Mouse (Mus musculus): ENCODE data around the gene Rnf227.

Gene Rnf227

GRCm38 (mm10) chr11:69331929-69332405, 8.3 kb upstream of the Rnf227 start:
- peak; percentile 80 for DNase-seq

- DNase-seq, result no peak
Observed at GRCm38 (mm10) chr11:69332713-69333253, 7.5 kb upstream of the Rnf227 start.

DNA sequence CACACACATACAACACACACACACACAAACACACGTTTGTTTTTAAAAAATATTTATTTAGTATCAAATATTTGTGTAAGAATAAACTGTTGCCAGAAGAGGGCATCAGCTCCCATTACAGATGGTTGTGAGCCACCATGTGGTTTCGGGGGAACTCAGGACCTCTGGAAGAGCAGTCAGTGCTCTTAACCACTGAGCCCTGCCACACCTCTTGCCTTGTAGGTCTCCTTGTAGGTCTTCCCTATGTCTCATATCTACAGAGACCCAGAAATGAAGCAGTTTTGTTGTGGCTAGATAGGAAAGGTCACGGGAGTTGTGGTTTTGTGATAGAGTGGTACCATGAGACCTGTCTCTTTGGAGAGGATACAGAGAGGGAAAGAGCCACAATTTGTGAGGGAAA, 6.3 kb upstream of the Rnf227 start:
- peak; percentile 13 for DNase-seq

- no peak for DNase-seq
Observed at GRCm38 (mm10) chr11:69334796-69335195, 5.5 kb upstream of the Rnf227 start.

GRCm38 (mm10) chr11:69346441-69346840, 6.2 kb downstream of the Rnf227 start:
- DNase-seq, result no peak

- no peak for DNase-seq
Observed at GRCm38 (mm10) chr11:69356544-69356943, 16.3 kb downstream of the Rnf227 start.

GRCm38 (mm10) chr11:69357690-69358089, 17.4 kb downstream of the Rnf227 start:
- no peak for DNase-seq

GRCm38 (mm10) chr11:69362021-69362420, 21.8 kb downstream of the Rnf227 start:
- DNase-seq, result no peak

DNA sequence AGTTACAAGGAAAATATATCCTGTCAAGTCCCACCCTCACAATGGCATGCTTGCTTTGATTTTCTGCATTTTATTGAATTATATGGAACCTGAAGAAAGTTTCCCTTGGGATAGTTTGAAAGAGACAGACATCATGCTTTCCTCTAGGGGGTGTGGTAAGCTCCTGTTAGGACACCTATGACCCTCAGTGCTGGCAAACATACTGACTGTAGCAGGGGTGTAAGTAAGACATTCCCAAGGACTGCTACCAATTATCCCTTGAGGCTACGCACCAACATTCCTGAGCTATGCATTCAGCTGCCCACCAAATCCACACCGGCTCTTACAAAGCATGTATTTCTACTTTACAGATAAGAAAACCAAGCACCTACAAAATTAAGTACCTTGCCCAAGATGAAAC, 22.2 kb downstream of the Rnf227 start:
- no peak for DNase-seq

- DNase-seq, result no peak
Observed at GRCm38 (mm10) chr11:69364376-69364775, 24.1 kb downstream of the Rnf227 start.

DNA sequence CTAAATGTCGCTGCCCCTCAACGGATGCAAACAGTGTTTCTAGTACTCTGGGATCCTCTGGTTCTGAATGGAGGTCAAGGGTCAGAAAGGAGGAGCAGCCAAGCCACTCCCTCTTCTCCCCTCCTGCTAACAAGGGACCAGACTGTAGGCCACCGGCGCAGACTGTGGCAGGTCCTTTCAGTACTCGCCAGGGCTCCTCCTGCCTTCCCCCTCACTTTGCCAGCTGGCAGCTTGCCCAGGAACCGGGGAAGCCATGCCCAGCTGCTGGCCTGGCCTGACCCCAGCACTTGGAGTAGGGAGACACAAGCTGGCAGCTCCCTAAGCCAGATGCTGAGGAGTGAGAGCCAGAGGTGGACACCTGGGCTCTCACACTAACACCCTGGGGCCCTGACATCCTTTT, 24.6 kb downstream of the Rnf227 start:
- peak; percentile 20 for DNase-seq

DNA sequence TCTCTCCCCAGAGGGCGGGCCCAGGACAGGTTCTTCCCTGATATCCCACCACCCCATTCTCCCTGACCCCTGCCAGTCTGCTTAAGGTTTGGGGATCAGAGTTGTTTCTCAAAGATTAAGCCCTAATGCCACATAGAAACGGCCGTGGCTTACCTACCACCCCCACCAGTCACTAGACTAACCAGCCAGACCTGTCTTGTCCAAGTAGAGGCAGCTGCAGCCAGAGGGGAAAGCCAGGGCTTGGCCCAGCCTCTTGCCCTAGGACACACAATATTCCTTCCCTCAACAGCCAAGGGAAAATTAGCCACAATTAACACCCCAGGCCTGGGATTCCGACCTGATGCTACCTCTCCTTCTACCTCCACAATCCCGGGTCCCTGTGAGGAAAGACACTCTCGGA, 25.5 kb downstream of the Rnf227 start:
- no peak for DNase-seq

DNA sequence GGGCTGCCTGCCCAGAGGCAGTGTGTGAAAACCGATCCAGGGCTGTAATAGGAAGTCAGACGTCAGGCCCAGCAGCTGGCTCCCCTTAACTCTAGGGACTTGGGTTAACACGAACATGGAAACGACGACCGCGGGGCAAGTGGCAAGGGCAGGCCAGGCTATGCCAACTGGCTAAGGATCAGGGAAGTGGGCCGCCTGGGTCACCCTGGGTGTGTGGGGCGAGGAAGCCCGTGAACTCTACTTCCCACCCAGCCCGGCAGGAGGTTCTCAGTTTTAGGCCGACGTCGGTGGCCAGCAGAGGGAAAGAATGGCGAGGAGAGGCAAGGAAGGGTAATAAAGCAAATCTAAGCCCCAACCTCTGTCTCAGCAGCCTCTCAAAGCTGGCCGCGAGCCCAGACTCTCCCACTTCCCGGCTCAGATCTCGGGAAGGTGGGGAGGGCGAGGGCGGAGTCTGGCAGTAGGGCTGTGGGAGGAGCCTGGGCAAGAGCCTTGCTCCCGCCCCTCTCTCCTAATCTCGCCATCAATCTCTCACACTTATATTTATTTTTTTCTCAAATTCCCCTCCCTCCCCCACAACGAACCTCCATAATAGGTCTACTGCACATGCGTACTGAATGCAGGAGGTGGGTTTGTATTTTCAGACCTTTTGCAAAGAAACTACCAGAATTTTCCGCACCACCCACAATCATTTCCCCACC, 26.0 kb downstream of the Rnf227 start:
- DNase-seq, result peak; percentile 88

DNA sequence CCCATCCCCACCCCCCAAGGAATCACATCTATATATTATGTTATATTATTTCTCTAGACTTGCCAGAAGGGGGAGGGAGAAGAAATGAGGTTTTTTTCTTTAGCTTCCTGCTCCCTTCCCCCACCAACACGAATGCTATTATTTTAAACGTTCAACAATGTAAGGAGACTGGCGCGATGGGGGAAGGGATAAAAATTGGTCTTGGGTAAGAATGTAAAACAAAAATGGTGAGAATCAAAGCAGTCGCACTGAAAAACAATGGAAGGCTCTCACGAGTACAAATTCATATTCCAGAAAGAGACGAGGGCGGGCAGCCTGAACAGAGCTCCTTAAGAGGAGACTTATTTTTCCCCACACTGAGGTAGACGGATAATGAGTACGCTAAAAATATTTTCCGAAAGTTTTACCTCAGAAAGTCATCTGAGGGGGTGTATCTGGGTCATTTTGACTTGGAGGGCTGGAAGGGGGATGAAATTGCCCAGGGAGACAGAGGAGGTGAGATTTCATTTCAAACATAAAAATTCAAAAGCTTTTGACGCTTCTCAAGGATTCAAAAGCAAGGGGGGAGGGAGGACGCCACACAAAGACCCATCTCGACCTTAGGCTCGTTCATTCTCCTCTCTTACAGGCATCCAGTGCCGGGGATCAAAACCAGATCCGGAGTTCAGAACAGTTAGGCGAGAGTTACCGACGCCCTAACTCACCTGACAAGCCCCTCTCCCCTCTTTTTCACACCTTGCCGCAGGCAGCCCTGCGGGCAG, 26.8 kb downstream of the Rnf227 start:
- peak; percentile 54 for DNase-seq

DNA sequence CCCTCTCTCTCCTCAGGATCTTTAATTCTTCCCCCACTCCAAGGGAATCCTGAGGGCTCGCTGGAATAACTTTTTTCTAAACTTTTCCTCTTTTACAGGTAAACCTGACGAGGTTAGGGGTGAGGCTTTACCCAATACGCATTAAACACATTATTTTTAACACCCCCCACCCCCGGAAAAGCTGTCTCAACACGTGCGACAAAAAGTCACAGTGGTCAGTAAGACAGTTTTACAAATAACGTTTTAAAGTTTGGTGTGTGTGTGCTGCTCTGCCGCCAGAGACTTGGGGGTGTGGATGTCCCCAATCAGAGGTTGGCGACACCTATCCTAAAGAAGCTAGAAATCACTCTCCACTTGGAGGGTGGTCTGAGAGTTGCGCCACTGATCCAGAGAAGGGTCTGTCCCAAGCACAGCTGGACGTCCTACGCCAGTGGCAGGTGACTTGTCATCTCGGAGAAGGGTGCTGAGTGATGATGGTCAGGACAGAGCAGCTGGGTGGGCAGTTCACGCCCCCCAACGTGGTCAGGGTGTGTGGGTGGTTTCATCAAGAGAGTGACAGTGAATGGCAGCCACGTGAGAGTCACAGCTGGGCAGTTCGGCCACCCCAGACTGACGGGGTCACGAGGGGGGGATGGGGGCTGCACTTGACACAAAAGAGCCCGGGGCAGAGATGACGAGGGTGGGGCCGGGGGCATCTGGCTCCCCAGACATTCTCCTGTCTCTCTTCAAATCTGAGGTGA, 27.5 kb downstream of the Rnf227 start:
- peak; percentile 44 for DNase-seq

- peak; percentile 63 for DNase-seq
Observed at GRCm38 (mm10) chr11:69368356-69369214, 28.3 kb downstream of the Rnf227 start.

DNA sequence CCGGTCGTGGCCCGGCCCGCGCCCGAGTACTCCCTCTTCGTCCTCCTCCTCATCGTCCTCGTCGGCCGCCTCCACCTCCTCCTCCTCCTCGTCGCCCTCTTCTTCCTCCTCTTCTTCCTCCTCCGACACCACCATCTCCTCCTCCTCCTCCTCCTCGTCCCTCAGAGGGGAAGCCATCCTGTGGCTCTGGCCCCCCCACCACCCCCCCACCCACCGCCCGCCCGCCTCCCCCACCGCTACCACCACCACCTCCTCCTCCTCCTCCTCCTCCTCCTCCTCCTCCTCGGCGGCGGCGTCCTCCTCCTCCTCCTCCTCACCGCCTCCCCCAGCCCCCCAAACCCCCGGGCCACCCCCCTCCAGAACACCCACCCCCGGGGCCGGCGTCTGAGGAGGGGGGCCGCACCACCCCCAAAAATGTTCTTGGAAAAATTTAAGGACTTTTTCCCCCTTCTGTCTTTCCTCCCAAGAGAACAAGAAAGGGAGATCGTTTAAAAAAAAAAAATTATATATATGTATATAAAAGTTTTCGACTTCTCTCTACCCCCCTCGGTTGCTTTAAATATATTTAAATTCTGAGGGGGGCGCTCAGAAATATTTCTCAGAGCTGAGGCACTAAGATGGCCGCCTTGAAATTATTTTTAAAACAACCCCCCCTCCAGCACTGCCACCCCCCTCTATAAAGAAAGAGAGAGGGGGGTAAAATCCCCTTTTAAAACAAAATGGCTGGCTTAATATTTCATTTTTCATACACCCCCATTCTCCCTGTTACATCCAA, 29.1 kb downstream of the Rnf227 start, which contains the start of gene Chd3:
Gene Chd3 (minus strand): TSS at position 192 of the 775 bp plus-strand sequence.
- no peak for DNase-seq

DNA sequence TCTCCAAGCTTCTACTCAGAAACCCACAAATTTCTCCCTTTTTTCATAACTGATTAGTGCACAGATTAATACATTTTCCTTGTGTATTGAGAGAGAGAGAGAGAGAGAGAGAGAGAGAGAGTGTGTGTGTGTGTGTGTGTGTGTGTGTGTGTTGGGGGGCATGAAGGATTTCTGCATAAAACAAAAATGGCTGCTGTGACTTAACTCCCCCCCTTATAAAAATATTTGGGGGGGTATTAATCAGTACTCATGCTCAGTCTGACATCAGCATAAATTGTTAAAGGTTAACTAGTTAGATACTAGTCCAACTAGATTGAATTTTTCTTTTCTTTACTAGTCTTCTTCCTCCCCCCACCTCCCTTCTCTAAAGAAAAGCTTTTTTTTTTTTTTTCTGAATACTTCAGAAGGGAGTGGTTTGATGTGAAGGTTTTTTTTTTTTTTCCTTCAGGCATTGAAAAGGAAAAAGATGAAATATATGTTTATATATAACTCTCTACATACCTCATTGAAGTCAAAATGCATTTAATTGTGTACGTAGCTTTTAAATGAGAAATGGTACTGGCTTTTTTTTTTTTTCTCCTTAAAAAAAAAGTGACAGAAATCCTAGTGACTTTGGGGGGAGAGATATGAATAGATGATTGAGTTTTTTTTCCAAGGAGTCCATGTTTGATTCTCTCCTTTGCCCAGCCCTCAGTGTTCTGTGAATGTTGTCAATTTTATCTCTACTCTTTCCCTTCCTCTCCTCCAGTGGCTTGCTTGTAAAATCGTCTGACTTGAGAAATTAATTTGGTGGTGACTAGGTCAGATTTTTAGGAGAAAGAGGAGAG, 29.9 kb downstream of the Rnf227 start:
- no peak for DNase-seq

- no peak for DNase-seq
Observed at GRCm38 (mm10) chr11:69370817-69371215, 30.6 kb downstream of the Rnf227 start.

DNA sequence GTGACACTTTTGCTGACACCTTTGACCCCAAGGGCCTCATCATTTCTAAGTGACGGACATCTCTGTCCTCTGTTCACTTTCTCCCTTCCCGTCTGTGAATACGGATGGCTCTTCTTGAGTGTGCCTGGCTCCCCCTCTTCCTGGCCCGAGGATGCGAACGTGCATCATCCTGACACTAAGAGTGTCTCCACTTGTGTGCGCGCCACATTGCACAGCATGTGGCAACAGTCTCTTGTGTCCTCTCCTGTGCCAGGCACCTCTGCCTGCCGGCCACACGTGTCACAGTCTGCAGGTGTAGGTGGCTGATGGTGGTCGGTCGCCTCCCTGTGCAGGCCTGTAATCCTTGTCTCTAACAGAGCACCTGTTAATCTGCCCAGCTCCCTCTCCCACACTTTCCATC, 31.3 kb downstream of the Rnf227 start:
- DNase-seq, result no peak

Data from thymus, postnatal 25 days (tissue).